Mouse (Mus musculus) pancreas, adult 10 weeks (tissue): ENCODE measurements around the gene Miox. TPM values are rescaled to one million over a fixed set of nuclear protein-coding genes. Genes with fewer than 3 reads are reported as not detected.

Experiments
- polyA plus RNA-seq: library from polyadenylated mRNA; stranded (reverse); fragments of 350-450 nt; fragmentation: Illumina TruSeq; extraction: RNeasy Lipid Tissue Mini Kit (QIAGEN cat#74804); gene quantifications from one replicate; pipeline ENCODE4 v1.2.3, GENCODE M21; 2015; ENCODE audit warnings: low read depth, low replicate concordance; ENCODE audit not compliant: insufficient read depth

Miox gene
- 1.4 TPM for polyA plus RNA-seq

DNA sequence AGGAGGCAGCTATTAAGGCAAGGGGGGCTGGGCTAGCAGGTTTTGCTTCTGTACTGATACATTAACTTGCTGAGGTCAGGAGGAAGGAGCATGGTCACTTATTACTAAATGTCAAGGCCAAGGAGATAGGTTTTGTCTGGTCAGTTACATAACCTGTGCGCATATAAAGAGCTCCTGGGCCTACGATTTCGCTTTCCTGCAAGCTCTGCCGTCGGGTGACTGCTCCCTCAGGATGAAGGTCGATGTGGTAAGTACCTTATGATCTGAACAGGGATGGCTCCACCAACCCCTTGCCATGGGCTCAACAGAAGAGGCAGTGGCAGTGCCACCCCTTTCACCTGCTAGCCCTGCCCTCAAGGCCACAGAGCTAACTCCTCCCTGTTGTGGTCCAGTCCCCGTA is at the start of gene Miox:
Miox (plus strand) TSS at position 128 of the 400 bp plus-strand sequence.

DNA sequence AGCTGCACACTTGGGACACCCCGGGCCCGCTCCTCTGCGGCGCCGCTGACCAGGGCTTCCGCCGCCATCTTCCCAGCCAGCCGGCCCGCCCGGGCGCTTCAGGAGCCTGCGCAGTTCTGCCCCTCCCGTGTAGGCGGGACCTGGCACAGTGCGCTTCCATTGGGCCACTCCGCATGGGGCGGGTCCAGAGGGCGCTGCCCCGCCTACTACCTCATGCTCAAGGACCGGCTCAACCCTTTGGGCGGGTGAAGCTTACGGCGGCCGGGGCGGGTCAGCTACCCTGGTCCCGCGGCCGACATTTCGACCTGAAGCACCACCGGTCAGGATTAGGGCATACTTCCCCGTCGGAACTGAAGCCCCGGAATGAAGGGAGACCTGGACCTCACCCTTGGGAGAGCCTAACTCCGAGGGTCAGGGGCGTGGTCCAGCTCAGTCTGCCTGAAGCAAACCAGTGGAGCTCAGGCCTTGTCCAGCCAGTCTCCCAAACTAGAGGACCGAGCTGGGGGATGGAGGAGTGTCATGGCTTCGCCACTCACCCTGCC is 18.9 kb upstream of the Miox start, which contains the start of gene Sbf1:
Sbf1 (minus strand) TSS at position 122 of the 542 bp plus-strand sequence.

DNA sequence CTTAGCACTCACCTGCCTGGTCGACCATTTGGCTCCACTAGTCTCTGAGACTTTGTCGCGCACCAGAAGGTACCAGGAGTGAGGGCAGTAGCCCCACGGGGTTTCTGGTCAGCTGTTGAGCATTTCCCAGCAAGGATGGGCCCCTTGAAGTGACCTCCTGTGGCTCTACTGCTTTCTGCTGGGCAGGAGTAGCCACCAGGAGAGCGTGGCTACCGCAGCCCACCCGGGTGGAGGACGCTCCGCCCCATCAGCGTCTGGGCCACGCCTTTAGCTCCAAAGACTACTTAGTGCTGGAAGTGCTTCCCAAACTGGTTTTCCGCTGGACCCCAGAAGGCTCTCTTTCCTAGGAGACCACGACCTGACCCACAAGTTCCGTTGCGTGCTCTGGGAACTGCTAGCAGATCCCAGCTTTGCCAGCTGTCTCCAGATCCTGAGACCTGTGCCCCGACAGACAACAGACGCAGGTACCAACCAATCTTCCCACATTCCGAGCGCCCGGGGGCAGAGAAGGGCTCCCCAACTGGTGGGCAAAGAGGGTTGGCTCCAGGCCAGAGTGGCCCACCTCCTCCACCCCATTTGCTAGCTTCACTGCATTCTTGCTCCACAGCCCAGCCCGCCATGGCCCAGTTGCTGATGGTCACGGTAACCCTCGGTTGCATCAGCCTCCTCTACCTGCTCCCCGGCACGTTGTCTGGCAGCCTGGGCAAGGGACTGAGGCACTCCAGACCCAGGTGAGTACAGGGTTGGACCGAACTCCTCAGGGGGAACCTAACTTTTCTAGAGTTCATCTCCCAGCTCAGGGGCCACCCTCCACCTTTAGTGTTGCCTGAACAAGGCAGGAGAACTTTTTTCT is 11.3 kb upstream of the Miox start, which contains the start of gene Adm2:
Adm2 (plus strand) TSS at position 51 of the 853 bp plus-strand sequence.

DNA sequence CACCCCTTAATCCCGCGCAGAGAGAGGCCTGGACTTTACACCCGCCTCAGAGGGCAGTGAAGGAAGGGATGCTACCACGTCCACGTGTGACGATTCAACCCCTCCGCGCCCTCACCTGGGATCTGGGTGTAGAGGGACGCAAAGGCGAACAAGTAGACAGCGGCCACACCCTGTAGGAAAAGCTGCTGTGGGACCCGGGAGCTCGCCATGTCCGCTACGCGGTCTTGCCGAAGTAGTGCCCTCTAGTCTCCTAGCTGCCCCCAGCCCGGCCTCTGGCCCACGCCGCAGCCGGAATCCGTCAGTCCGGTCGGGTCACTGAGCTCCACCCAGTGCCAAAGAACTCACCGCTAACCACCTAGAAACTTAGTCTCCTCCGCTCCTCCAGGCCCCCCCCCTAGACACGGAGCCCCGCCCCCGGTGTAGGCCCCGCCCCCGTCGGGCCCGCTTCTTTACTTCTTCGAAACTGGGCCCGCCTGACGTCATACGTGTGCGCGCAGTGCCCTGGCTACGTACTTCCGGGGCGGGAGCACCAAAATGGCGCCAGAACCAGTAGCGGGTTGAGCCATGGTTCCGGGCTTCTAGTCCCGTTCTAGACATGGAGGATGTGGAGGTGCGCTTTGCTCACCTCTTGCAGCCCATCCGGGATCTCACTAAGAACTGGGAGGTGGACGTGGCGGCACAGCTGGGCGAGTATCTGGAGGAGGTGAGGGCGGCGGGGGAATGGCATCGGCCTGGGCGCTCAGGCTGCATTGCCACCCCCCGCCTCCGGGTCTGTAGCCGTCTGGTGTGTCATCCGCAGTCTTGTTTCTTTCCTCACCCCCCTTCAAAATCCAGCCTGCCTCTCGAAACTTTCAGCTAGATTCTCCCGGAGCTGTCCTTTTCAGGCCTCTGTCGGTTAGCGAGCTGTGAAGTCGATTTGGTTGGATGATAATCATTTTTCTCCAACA is 21.3 kb downstream of the Miox start, which contains the start of the genes Lmf2 and Ncaph2:
Lmf2 (minus strand) TSS at position 419 of the 947 bp plus-strand sequence.
Ncaph2 (plus strand) TSS at position 479 of the 947 bp plus-strand sequence.

DNA sequence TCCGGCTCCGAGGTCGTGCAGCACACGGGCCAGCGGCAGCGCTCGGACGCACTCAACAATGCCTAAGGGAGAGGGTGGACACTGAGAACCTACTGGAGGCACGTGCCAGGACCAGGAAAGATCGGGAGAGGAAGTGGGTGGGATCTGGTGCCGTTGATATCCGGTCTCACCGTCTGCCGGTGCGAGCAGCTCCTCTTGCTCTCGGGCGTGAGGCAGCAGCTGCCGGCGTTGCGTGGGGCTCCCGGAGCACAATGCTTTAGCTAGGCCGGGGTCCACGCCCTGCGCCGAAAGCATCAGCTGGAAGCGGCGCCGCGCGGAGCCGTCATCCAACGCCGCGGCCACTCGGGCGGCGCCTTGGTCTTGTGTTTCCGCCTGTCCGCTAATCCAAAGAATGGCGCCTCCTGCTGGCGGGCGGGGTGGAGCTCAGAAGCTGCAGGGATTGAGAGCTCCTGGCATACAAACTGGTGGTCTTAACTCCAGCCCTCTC is 39.6 kb downstream of the Miox start, which contains the start of gene Sco2:
Sco2 (minus strand) TSS at position 85 of the 487 bp plus-strand sequence.

DNA sequence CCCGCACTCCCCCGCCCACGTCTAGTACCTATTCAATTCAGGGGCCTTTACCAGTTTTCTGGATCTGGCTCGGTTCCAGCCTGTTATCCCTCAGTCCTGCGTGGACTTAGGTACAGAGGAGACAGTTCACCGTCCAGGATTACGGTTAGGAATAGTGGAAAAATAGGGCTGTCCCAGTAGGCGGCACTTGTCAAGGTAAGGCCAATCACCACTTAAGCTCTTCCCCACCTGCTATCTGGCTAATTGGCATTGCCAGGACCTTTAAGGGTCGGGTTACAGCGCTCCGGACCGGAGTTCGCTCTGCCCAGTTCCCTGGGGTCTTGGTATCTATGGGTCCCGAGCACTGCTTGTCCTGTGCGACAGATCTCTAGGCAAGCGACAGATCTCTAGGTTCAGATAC is 42.8 kb downstream of the Miox start, which contains the start of gene Tymp:
Tymp (minus strand) TSS at position 83 of the 400 bp plus-strand sequence.

DNA sequence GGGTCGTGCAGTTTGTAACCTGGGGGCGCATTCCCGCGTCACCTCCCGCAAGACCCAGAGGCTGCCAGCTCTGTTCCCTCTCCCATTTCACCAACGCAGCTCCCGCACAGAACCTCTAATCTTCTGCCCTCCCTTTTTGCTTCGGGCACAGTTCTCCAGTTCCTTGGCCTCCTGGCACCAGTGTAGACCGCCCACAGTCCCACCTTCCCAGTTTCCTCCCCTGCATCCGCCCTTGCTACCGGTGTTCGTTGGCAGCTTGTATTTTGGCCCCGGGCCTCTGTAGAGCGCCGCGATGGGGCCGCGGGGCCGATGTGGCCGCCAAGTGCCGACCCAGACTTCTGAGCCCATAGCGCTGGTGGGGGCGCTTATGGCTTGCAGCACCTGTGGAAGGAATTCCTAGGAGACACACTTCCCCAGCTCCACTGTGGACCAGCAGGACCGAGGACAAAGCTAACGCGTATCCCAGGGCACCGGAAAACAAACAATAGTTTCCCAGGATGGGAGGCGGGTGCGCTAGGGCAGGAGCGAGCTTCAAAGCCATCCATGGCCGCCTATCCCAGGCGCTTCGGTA is 44.7 kb downstream of the Miox start, which contains the start of gene Odf3b:
Odf3b (minus strand) TSS at position 452 of the 571 bp plus-strand sequence.

DNA sequence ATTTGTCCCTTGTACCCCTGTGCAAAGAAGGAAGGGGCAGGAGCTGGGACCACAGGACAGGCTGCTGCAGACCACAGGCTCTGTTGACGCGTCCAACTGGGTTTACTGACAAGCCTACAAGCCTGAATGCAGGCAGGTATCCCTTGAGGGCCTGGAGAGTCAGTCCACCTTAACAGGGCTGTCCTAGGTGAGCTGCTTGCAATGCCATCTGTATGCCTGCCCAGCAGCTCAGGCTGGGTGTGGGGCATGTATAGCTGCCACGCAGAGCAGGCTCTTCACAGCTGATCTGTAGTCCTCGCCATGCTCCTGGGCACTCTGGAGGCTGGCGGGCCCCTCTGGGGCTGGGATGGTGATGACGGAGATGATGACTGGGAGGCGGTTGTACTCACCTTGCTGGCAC is 50.4 kb downstream of the Miox start, which contains the start of gene Klhdc7b:
Klhdc7b (plus strand) TSS at position 301 of the 400 bp plus-strand sequence.

Other genes with a start within 250 kb of the Miox start
- gene Selenoo, start 245.3 kb upstream of the Miox start, polyA plus RNA-seq = 10.0 TPM
- 4.2 TPM for gene Tubgcp6, start 211.3 kb upstream of the Miox start, polyA plus RNA-seq
- 20.9 TPM for gene Hdac10, start 205.7 kb upstream of the Miox start, polyA plus RNA-seq
- 13.8 TPM for gene Mapk12, start 193.7 kb upstream of the Miox start, polyA plus RNA-seq
- 2.7 TPM for gene Mapk11, start 184.8 kb upstream of the Miox start, polyA plus RNA-seq
- 43.0 TPM for gene Plxnb2, start 153.6 kb upstream of the Miox start, polyA plus RNA-seq
- 6.1 TPM for gene Dennd6b, start 137.9 kb upstream of the Miox start, polyA plus RNA-seq
- gene Ppp6r2, start 122.8 kb upstream of the Miox start, polyA plus RNA-seq = 9.9 TPM
- 60.0 TPM for gene Sbf1, start 19.1 kb upstream of the Miox start, polyA plus RNA-seq
- gene Adm2, start 11.7 kb upstream of the Miox start, polyA plus RNA-seq = 5.9 TPM
- 18.2 TPM for gene Lmf2, start 21.3 kb downstream of the Miox start, polyA plus RNA-seq
- 17.1 TPM for gene Ncaph2, start 21.3 kb downstream of the Miox start, polyA plus RNA-seq
- 2.7 TPM for gene Sco2, start 39.4 kb downstream of the Miox start, polyA plus RNA-seq
- gene Tymp, start 42.6 kb downstream of the Miox start, polyA plus RNA-seq = not detected
- gene Odf3b, start 44.9 kb downstream of the Miox start, polyA plus RNA-seq = 1.9 TPM
- gene Klhdc7b, start 50.5 kb downstream of the Miox start, polyA plus RNA-seq = not detected
- not detected for gene Syce3, start 76.1 kb downstream of the Miox start, polyA plus RNA-seq
- 2.1 TPM for gene Cpt1b, start 91.5 kb downstream of the Miox start, polyA plus RNA-seq
- not detected for gene C730034F03Rik, start 95.2 kb downstream of the Miox start, polyA plus RNA-seq
- 0.54 TPM for gene Gm44502, start 95.3 kb downstream of the Miox start, polyA plus RNA-seq
- 86.9 TPM for gene Chkb, start 95.5 kb downstream of the Miox start, polyA plus RNA-seq
- gene Mapk8ip2, start 119.5 kb downstream of the Miox start, polyA plus RNA-seq = 3.7 TPM
- gene Arsa, start 143.0 kb downstream of the Miox start, polyA plus RNA-seq = 11.7 TPM
- gene Shank3, start 165.2 kb downstream of the Miox start, polyA plus RNA-seq = 11.1 TPM
- not detected for gene Acr, start 233.9 kb downstream of the Miox start, polyA plus RNA-seq